Mouse (Mus musculus) layer of hippocampus, adult 11-12 months (tissue): Measurements from ENCODE around the gene Galt.

ENCODE experiments used
- DNase-seq: peaks from one replicate; pipeline ENCODE4 v3.0.0; 2022; ENCODE audit warnings: low spot score

The Galt gene

GRCm38 (mm10) chr4:41754797-41755337 lies at the start of gene Galt:
TSS of gene Galt (plus strand) at chr4:41755228.
- DNase-seq, result no peak

GRCm38 (mm10) chr4:41705922-41706754 lies 48.9 kb upstream of the Galt start:
- DNase-seq, result no peak

GRCm38 (mm10) chr4:41707011-41707535 lies 48.0 kb upstream of the Galt start:
- peak; percentile 74 for DNase-seq

GRCm38 (mm10) chr4:41708192-41708745 lies 46.8 kb upstream of the Galt start:
- DNase-seq, result peak; percentile 75

GRCm38 (mm10) chr4:41710229-41710628 lies 44.8 kb upstream of the Galt start:
- no peak for DNase-seq

GRCm38 (mm10) chr4:41711705-41712375 lies 43.2 kb upstream of the Galt start:
- no peak for DNase-seq

- DNase-seq, result no peak
Measured at GRCm38 (mm10) chr4:41712421-41713196, 42.4 kb upstream of the Galt start.

GRCm38 (mm10) chr4:41713197-41714067 lies 41.6 kb upstream of the Galt start, which contains the start of gene Rpp25l:
TSS of gene Rpp25l (minus strand) at chr4:41713534.
- DNase-seq, result peak; percentile 82

GRCm38 (mm10) chr4:41714276-41714675 lies 40.8 kb upstream of the Galt start:
- DNase-seq, result peak; percentile 84

- no peak for DNase-seq
Measured at GRCm38 (mm10) chr4:41715082-41715481, 39.9 kb upstream of the Galt start.

GRCm38 (mm10) chr4:41715596-41715995 lies 39.4 kb upstream of the Galt start:
- DNase-seq, result peak; percentile 70

GRCm38 (mm10) chr4:41716834-41717233 lies 38.2 kb upstream of the Galt start:
- DNase-seq, result no peak

- DNase-seq, result peak; percentile 95
Measured at GRCm38 (mm10) chr4:41722918-41723351, 32.1 kb upstream of the Galt start, which contains the start of gene Dctn3. TSS of gene Dctn3 (minus strand) at chr4:41723170.

- no peak for DNase-seq
Measured at GRCm38 (mm10) chr4:41726826-41727621, 28.0 kb upstream of the Galt start.

- DNase-seq, result no peak
Measured at GRCm38 (mm10) chr4:41731052-41731765, 23.8 kb upstream of the Galt start, which contains the start of gene Arid3c. TSS of gene Arid3c (minus strand) at chr4:41731142.

GRCm38 (mm10) chr4:41737602-41738255 lies 17.3 kb upstream of the Galt start:
- DNase-seq, result peak; percentile 82

GRCm38 (mm10) chr4:41738256-41738603 lies 16.8 kb upstream of the Galt start:
- no peak for DNase-seq

GRCm38 (mm10) chr4:41739260-41739659 lies 15.8 kb upstream of the Galt start:
- DNase-seq, result no peak
